Mouse (Mus musculus): ENCODE data around the gene Csnk1g1.

Gene Csnk1g1

GRCm38 (mm10) chr9:66068056-66068455, 159.3 kb downstream of the Csnk1g1 start:
- DNase-seq (ENCODE audit: low spot score) = no peak

GRCm38 (mm10) chr9:66068971-66069391, 160.3 kb downstream of the Csnk1g1 start:
- no peak for DNase-seq (ENCODE audit: low spot score)

DNA sequence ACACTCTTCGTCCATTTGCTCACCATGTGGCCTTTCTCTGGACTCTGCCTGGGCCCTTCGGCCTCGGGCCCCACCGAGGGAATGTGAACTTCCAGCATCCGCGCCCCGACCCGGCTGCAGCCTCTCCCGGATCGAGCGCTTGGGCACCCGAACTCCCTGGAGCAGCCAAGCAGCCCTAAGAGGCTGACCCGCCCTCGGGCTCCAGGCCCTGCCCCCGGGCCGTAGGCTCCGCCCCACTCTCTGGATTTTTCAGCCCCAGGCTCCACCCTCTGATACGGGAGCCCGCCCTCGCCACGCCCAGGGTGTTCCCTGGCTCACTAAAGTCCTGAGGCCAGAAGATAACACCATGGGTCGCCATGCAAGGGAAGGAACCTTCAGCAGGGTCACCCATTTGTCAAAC, 160.9 kb downstream of the Csnk1g1 start, which contains the start of gene Snx22:
Gene Snx22, minus strand, starts transcription at position 137 of the 400 bp plus-strand sequence.
- DNase-seq (ENCODE audit: low spot score) = no peak

- DNase-seq (ENCODE audit: low spot score) = no peak
Measured at GRCm38 (mm10) chr9:66070151-66070550, 161.4 kb downstream of the Csnk1g1 start.

GRCm38 (mm10) chr9:66072754-66073153, 164.0 kb downstream of the Csnk1g1 start:
- no peak for DNase-seq (ENCODE audit: low spot score)

DNA sequence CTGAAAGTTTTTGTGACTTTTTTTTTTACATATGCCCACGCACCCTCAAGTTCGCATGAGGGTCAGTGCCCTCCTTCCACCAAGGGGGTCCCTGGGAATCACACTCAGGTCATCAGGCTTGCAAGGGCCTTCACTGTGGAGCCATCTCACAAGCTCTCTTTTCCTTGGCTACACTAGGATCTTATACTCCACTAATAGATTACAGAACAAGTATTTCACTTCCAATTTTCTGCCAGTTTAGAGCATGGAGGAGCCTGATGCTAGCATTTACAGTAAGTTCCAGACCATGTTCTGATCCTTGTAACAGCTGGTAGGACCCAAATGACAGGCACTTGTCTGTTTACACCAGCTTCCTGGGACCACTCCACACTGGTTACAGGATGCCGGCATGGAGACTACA, 169.3 kb downstream of the Csnk1g1 start:
- no peak for DNase-seq (ENCODE audit: low spot score)

- DNase-seq (ENCODE audit: low spot score) = no peak
Measured at GRCm38 (mm10) chr9:66078493-66078892, 169.8 kb downstream of the Csnk1g1 start.

GRCm38 (mm10) chr9:66080804-66081459, 172.2 kb downstream of the Csnk1g1 start:
- no peak for DNase-seq (ENCODE audit: low spot score)

- no peak for DNase-seq (ENCODE audit: low spot score)
Measured at GRCm38 (mm10) chr9:66081999-66082398, 173.3 kb downstream of the Csnk1g1 start.

DNA sequence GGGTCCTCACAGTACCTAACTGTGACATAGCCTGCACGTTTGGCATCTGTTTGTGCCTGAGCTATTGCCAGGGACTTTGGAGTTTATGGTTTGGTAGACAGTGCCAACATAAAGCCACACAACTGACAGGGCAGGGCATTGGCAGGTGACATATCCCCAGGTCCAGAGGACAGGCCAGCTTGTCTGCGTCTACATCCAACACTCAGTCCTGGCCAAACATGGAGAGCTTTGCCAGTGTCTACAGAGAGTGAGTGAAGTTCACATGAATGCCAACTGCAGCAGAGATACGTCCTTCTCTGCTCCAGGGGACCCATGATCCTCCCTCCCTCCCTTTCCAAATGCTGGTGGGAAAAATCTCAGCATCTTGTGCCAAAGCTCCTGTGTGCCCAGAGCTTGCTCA, 175.4 kb downstream of the Csnk1g1 start:
- DNase-seq (ENCODE audit: low spot score) = no peak

DNA sequence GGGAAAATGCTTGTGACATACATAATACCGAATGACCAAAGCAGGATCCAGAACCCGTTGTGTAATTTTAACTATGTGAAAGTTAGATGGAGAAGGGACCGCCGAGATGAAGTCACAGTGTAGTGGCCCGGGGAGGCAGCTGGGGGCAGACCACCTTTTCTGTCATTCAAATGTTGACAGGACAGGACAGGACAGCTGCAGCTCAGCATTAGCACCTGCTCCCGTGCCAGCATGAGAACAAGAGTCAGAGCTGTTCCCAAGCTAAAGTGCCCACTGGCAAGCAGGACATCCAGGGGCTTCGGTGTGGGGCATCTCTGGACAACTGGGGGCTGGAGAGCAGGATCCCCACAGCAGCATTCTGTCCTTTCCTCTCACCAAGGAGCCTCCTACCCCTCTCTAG, 178.3 kb downstream of the Csnk1g1 start:
- DNase-seq (ENCODE audit: low spot score) = no peak

DNA sequence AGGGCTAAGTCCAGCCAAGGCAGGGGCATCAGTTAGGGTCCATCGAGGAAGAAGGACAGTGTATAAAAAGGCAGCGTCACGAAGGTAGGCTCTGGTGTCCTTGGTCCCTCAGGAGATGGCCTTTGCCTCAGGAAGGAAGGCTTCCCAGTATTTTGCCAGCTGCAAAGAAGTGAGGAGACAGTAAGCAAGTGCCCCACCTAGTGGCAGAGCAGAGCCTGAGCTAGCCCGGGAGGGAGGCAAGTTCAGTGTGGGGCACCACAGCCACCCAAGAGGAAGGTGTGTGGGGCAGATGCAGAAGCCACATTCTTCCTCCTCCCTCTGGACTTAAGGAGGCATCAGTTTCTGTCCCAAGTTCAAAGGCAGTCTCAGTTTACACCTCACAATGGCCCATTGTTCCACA, 179.7 kb downstream of the Csnk1g1 start:
- no peak for DNase-seq (ENCODE audit: low spot score)

GRCm38 (mm10) chr9:66090593-66091244, 182.0 kb downstream of the Csnk1g1 start:
- no peak for DNase-seq (ENCODE audit: low spot score)

DNA sequence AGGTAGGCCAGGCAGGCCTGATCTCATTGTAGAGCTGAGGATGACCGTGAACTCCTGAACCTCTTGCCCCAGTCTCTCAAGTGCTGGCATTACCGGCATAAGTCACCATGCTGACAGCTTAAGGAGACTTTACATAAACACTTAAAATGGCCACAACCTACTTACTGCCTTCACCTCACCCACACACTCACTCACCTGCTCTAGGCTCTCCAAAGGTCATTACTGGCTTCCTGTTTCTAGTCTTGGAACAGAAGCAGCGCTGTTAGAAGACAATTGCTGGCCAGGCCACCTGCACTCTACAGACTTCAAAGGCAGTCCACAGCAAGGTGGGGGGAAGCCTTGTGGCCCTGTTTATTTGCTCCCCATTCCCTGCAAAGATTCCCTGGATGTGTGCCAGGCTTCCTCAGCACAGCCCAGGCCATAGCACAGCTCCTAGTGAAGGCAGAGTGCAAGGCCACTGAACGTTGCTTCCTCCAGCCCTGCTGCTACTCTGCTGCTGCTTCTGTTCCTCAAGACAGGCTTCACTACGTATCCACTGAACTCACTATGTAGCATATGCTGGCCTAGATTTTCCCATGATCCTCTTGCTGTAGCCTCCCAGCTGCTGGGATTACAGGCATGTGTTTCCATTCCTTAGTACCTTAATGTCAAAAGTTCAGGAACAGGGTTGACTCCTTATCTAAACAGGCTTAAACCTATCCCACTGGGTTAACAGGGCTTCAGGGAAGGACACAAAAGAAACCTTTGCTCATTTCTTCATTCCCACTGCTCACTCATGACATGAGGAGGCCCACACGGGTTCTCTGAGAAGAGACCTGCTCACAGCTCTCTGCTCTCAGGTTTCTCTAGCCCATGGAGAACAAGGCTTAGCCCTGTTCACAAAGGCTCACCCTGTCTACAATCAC, 182.9 kb downstream of the Csnk1g1 start:
- no peak for DNase-seq (ENCODE audit: low spot score)

- no peak for DNase-seq (ENCODE audit: low spot score)
Measured at GRCm38 (mm10) chr9:66092664-66093063, 183.9 kb downstream of the Csnk1g1 start.

Data from layer of hippocampus, adult 9-10 months (tissue).